Mouse (Mus musculus): Measurements from ENCODE around the gene Foxo6.

The Foxo6 gene

DNA sequence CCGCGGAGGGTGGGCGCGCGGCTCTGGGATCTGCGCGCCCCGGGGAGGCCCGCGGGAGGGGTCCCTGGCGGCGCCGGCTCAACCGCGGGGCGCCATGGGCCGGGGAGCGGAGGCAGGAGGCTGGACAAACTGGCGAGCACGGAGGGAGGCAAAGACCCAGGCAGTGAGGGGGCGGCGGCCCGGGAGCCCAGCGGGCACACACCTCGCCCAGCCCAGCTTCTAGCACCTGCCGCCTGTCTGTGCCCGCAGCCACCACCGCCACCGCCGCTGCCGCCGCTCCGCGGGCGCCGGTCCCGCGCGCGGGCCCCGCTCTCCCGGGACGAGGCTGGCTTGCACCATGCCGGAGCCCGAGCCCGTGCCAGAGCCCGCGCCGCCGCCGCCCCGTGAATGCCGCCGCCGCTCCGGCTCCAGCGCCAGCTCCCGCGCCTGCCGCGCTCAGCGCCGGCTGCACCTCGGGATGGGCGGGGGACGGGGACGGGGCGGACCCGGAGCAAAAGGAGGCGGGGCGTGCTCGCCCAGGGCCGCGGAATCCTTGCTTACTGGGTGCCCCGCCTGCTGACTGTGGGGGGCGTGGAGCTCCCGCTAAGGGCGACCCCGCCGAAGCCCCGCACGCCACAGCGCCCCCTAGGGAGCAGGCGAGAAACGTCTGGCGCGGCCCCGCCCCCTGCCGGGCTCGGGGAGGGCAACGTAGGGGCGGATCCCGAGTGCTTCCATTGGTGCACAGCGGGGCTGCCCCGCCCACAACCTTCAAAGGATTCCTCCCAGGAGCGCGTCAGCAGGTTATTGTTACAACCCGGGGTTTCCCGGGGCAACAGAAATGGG lies at the start of gene Foxo6:
TSS of gene Foxo6 (minus strand) at position 60 of the 822 bp plus-strand sequence.
- DNase-seq = peak; percentile 82

DNA sequence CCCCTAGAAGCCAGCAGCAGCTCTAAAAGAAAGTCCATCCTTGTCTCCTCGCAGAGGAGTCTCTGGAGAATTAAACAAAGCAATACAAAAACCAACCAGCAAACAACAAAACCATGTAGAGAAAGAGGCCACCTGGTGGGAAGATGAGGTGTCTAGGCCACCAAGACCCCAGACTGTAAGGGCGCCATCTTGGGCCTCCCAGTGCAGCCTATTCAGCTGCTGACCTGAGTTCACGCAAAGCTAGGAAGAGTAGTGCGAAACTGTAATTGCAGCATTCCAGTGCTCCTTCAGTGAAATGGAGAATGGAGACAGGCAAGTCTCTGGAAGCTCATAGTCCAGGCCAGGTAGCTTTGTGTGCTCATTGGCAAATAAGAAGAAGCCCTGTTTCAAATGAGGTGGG lies 47.2 kb upstream of the Foxo6 start:
- DNase-seq = no peak

DNA sequence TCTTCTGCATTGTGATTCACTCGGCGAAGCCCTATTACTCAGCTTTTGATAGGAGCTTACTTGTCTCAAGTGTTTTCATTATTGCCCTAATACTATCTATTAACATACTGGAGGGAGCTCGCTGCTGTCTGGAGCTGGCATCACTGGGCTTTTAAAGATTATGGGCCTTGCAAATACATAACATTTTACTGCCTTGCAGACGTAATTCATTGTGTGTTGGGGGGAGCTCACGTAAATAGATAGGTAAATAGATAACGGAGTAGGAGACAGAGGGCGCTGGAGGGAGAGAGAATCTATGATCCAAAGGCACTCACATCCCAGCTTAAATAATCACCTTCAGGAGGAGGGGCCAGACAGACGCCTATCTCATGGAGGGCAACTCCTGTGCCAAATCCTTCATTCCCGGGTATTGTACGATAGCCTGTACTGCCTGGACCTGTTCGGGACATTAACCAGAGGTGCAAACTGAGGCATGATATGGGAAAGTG lies 45.8 kb upstream of the Foxo6 start:
- DNase-seq = no peak

DNA sequence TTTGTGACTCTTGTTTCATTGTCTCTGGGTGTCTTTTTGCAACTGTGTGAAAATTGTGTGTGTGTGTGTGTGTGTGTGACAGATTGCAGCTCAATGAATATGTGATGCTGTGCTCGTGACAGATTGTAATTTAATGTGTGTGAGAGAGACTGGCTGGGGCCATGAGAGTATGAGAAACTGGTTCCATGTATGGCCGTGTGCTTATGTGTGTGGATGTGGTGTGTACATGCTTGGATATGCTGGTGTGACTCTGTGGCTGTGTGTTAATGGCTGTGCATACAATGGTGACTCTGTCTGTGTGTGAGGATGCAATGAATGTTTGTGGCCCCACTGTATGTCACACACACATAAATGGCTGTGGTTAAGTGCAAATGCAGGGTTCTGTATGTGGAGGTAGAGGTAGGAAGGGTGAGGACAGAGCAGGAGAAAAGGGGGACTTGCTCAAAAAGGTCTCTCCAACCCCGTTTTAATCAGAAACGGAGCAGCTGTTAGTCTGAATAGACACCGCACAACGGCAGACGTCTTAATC lies 45.3 kb upstream of the Foxo6 start:
- no peak for DNase-seq

DNA sequence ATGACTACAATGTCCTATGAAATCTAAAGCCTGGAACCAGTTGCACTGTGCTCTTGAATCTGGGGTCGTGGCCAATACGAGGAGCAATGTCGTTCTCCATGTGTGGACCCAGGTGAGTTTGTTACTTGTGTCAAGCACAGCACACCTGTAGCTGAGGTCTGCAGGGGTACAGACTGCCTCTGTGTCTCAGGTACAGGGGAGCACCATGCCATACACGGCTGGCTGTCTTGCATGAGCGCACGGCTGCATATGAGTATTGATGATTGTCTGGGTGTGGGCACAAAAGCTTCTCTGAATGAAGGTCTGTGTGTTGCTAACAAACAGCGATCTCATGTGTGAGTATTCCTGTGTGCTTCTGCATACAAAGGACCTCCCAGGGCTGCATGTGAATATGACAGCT lies 44.8 kb upstream of the Foxo6 start:
- DNase-seq = no peak

DNA sequence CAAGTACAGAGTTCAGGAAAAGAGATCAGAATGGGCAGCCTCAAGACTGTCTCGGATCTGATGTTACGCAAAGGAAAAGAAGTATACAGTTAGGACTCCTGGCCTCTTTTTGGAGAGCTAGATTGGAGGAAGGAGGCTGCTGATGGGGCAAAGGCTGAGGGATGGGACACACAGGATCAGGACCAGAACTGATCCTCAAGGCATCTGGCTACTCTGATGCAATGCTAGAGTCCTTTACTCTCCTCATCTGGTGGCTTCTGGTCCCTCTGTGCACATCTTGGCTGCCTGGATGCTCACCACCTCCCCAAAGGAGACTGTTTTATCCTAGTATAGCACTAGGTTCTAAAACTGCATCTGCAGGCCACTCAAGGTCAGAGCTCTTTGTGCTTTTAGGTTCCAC lies 44.4 kb upstream of the Foxo6 start:
- DNase-seq = no peak

DNA sequence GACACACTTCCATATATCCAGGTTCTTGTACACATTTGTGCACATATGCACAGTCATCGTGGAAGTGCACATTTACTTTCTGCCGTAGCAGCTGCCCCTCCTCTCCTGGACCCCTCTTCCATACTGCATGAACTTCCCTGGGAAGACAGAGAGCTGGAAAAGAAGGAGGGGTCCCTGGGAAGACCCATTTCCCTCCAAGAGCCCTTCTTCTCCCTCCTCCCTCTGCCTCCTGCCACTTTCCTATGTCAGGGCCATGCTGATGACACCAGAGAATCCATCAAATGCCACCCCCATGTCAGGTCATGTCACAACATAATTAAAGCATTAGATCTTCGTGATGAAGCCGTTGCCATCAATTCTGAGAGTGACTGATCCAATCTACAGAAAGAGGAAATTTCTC lies 38.6 kb upstream of the Foxo6 start:
- no peak for DNase-seq

DNA sequence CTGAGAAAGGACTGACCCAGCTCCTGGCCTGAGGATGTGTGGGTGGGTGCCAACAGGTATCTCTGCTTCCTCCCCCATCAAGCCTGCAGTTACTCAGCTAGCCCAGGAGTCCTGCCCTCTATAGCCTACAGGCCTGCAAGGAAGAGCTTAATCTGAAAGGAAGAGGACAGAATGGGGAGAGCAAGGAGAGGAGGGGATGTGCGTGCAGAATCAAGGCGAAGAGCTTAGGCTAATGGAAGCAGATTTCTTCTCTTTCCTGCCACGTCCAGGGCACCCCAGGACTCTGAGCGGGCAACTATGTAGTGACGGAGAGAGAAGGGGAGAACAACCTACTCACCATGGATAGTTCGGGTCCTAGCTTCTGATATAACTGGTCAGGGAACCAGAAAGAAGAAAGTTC lies 37.9 kb upstream of the Foxo6 start:
- DNase-seq = no peak

DNA sequence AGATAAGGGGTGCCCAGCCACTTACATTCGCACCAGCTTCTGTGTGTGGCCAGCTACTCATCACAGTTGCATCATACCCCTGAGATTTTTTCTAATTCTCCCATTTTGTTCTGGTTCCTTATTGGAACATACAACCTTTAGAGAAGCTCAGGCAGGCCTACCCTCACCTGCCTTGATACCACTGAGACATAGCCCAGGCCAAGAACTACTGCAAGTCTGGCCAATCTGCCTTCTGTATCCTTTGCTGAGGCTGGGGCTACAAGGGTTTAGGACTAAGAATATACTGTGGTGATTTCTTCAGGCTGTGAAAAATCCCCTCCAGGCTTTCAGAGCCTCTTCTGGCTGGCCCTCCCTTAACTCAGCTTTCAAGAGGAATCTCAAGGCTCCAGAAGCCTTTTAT lies 36.7 kb upstream of the Foxo6 start:
- no peak for DNase-seq

DNA sequence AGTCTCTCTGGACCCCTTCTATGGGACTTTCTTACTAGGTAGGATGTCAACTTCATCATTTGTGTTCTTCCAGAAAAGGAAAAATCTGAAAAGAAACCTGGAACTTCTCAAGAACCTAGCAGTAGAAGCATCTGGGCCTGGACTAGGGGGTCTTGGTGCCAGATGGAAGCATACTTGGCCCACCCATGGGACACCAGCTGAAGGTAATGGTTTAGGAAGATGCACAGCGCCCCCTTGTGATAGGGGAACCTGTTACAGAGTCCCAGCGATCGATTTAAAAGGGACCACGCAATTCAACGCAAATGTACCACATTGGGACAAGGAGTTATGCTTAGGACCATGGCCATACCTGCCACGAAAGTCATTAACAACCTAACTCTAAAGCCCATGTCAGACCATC lies 36.0 kb upstream of the Foxo6 start:
- peak; percentile 34 for DNase-seq

DNA sequence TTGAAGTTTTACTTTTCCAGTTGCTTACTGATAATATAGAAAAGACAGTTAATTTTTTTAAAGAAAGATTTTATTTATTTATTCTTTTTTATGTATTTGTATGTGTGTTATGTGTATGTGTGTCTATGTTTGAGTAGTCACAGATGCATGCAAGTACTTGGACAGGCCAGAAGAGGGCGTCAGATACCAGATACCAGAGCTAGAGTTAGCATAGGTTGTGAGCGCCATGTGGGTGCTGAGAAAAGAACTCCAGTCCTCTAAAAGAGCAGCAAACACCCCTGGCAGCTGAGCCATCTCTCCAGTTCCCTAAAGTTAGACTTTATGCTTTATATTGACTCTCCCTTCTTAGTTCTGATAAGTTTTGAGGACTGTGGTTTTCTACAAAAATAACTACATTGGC lies 30.4 kb upstream of the Foxo6 start:
- DNase-seq = no peak

DNA sequence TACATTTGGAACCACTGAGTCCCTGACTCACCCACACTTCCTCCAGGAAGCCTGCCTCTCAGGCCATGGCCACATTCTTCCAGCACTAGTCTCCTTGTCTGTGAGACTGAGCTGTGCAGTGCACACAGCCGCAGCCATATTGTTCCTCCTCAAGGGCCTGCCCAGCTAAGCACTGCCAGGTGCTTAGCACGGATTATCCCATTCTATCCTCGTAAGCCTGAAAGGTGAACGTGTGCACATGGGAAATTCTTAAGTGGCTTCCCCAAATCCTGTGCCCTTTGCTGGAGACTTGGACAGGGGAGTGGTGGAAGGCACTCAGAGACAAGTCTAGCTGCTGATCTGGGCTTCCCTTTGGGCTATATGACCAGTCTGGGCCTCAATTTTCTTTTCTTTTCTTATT lies 29.6 kb upstream of the Foxo6 start:
- no peak for DNase-seq

DNA sequence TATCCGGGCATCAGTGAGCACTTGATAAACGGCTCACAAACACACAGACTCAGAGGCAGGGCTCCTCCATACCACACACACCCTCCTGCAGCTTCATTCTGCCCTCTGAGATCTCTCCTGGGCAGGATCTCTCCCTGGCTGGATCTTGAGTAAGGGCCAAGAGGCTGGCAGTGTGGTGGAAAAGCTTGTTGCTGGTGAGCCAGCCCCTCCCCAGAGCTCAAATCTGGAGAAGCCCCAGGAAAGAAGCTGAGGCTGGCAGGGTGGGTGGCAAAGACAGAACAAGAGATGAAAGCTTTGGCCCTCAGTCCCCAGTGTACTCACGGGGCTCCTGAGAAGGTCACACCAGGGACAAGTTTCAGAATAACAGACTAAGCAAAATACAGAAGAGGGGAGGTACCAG lies 27.4 kb upstream of the Foxo6 start:
- DNase-seq = no peak

DNA sequence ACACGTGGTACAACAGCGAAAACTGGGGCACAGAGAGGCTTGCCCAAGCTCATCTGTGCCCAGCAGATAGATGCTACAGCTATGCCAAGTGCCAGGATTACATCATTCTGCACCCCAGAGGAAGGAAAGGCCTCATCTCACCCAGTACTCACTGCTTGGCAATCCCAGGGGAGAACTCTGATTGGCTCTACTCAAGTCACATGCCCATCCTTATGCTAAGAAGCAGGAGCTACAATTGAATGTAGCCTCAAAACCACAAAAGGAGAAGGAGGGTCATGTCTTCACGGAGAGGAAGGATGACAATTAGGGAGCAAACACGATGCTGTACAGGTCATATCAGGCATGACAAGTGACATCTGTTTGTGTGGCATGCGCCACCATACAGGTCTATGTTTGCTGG lies 26.2 kb upstream of the Foxo6 start:
- DNase-seq = no peak

DNA sequence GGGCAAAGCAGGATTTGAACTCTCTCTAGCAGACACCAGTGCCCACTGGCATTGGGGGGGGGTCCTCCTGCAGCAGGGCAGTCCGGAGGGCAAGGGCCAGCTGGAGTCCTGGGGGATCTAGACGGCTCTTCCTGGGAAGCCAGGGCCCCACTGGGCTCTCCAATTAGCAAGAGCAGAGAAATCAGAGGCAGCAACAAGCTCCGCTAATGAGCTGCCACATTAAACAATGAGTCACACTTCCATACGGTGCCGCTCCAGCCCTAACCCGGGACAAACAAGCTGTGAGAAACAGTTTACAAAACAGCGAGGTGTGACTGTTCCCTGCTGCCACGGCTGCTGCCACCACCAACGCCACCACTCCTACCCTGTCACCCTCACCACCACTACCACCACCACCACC lies 17.4 kb upstream of the Foxo6 start:
- DNase-seq = no peak

DNA sequence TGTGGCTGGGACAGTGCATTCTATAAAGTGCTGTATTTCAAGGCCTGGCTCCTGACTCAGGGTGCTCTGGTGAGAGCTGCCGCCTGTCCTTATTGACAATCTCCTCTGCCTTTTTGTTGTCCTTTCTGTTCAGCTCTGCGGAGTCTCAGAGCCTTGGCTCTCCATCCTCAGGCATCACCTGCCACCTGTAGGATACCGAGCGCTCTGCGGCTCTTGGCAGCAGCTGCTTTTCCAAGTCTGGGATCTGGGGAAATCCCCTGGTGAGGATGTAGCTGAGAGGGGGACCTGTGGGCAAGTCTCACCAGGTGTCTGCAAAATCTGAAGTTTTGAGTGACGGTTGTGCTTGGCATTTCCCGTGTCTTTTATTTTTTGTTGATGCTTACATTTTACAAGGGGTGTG lies 12.1 kb upstream of the Foxo6 start:
- DNase-seq = no peak

DNA sequence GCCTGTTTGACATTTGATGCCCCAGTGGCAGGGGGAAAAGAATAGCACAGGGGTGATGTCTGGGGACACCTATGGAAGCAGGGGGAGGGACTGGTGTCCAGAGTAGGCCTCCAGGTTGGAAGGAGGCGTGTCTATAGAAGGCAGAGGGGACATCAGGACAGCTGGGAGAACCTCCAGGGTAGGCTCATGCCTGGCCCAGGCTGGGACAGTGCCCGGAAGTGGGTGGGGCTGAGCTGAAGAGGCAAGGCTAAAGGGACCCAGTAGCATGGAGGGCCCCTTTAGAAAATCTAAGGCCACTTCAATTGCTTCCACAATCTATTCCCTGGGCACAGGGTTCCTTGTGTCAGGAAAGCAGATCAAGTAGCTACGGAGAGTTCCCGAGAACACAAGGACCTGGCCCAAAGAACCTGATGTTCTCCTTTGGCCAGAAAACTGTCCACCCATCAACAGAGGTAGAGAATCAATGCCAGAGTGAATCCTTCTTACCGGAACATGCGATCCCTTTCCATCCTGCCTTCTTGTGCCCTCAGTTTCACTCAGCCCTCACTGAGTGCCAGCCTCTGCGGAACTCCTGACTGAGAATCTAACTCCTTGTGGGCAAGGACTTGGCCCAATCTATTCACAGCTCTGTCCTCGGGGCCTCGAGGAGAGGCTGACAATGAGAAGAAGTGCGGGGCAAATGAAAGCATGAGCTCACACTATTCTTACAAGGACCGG lies 4.1 kb upstream of the Foxo6 start:
- DNase-seq = no peak

DNA sequence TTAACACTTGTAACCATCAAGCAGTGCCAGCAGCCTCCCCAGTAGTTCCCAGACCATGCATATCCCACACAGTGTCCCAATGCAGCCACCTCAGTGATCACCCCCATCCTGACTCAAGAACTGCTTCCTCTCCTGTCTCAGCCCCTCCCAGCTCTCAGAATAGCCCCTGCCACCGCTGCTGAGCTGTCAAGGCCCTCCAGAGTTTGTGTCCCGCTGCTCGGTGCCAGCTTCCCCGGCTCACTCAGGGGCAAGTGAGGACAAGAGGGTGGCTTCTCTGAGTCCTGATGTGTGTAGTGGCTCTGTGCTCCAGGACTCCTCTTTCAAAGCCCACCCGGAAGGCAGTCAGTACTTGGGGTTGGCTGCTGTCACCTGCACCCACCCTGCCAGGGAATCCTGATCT lies 3.3 kb upstream of the Foxo6 start:
- no peak for DNase-seq

DNA sequence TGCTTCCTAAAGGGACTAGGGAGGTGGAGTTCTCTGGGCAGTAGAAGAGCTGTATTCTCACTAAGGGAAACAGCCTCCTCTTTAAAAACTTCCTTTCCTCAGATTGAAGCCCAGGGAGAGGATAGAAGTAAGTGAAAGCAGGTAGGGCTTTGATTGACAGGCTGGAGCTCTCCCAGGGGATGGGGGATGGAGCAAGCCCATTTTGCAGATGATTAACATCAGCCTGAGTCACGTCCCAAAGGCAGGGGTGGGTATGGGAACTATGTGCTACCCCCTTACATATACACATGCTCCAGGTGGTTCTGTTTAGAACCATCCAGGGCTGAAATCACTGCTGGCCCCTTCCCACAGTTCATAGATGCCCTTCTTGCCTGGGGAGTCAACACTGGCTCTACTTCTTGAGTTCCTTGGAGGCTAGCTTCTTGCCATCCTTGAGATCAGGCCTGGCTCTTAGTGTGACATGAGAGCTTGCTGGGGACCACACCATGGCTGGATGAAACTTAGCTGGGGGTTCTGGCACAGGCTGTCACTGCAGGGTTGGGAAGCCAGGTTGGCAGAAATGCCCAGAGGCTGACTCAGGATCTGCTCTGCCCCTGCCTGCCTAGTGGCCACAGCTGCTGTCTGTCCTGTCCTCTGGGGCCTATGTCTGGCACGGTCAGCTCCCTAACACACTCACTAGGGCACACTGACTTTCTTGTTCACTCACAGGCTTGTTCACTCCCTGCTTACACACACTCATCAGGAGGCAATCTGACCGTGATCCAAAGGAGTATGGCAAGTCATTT lies 2.2 kb upstream of the Foxo6 start:
- no peak for DNase-seq

DNA sequence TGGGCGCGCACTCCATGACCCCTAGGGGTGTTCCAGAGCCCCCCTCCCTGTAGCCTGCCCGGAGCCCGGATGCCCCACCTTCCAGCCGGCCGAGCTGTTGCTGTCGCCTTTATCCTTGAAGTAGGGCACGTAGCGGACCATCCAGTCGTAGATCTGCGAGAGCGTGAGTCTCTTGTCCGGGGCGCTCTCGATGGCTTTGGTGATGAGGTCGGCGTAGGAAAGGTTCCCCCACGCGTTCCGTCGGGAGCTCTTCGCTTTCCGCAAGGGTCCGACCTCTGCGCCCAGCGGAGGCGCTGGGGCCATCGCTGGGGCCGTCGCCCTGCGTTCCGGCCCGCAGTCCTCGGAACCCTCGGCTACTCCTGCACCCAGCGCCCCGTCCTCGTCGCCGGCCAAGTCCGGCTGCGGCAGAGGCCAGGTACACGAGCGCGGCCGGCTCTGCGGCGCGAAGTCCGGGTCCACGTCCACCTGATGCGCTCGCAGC lies 348 bp downstream of the Foxo6 start:
- no peak for DNase-seq

DNA sequence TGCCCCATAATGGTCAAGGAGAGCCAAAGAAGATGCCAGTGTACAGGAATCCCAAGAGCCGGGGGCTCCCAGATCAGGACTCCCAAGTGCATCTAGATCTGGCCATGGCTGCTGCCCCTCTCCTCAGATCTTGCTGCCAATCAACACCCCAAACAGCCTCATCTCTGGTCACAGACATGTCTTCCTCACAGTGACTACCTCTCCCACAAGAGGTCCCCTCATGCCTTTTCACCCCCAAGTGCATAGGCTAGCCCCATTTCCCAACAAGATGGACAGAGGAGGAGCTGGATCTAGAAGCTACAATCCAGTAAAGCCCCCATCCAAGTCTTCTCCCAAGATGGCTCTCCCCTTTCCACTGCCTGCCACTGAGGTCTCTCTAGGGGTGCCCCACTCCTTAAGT lies 1.4 kb downstream of the Foxo6 start:
- no peak for DNase-seq

DNA sequence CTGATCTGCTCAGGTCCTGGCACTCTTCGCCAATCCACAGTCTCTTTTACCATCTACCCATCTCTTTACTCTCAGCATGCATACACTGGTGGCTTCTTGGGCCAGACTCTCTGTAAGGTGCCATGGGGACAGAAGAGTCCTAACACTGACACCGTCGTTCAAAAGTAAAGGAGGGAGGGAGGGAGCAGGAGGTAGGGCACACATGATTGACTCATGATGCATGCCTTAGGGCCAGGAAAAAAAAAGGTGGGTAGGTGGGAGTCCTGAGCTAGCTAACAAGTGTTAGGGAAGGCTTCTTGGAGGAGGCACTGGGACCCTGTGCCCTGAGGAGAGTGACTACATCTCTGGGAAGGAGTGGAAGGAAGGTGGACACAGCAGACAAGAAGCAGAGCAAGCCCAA lies 1.9 kb downstream of the Foxo6 start:
- no peak for DNase-seq

DNA sequence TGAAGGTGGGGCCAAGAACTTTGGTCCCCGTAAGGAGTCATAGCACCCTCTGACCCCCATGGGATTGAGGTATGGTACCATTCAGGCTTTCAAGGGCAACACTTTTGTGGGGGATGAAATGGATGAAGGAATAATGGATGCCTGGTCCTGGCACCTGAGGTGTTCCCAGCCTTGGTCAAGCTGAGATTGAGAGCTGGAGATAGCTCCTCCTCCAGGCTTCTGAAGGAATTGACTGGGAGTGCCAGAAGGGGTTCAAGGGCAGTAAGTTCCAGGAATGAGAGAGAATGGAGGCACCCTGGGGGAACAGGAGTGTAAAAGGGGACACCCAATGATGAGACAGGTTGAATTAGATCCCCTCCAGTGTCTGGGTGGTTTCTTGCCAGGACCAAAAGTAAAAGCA lies 3.0 kb downstream of the Foxo6 start:
- DNase-seq = no peak
